Mouse (Mus musculus) ES-Bruce4 (cell line): ENCODE measurements around the gene Fthl17f.
"Not testable (repeated sequence)": the region's sequence is repeated elsewhere in the genome, so short reads cannot be mapped to it uniquely, and the experiment has no call there.

Experiments
- CTCF ChIP-seq: IDR thresholded peaks from one replicate; pipeline ENCODE4 v1.8.1; 2011; ENCODE audit warnings: low read depth, low read length
- POLR2A ChIP-seq: IDR thresholded peaks from one replicate; pipeline ENCODE4 v1.8.1; 2011; ENCODE audit warnings: low read length; ENCODE audit not compliant: insufficient read depth

- TF ChIP-seq CTCF, POLR2A: not testable (repeated sequence)
Observed at GRCm38 (mm10) chrX:9041611-9042010, 21.2 kb upstream of the Fthl17f start.
